Comparison of ENCODE assay signal across 9 mouse cellular contexts in genomic region chr6:125447205-125447604, GRCm38 (mm10). TPM values are rescaled to one million over a fixed set of nuclear protein-coding genes. Genes with fewer than 3 reads are reported as not detected.
DNase-seq lines count a peak whose midpoint lies in the region; ATAC-seq lines count a peak whose summit lies in the region.
"Had no signal": no experiment of that assay in that cellular context is flagged by ENCODE, and none has a peak within 500 bp of the region (broad histone marks: within the 10 kb centered on the region; RNA-seq: fewer than 3 reads in every experiment).

No protein-coding gene starts in this region.

- peaks cover 12% of the 10 kb centered on the region for H3K4me1 ChIP-seq in kidney, embryonic 15.5 days
- H3K4me1 ChIP-seq: midbrain, embryonic 12.5 days had no signal

- 43% methylated on average over 4 of the region's 4 CpGs for WGBS in kidney, embryonic 15.5 days

- no peaks in the 10 kb centered on the region for H3K9me3 ChIP-seq in kidney, embryonic 15.5 days (replicated peaks)
- H3K9me3 ChIP-seq: midbrain, embryonic 12.5 days had no signal

- H3K9ac ChIP-seq in kidney, embryonic 15.5 days, result no peak overlapping the region
- H3K9ac ChIP-seq: midbrain, embryonic 12.5 days had no signal

- no peak for ATAC-seq in kidney, embryonic 15.5 days (replicated peaks; ENCODE audit: low FRiP score)
- ATAC-seq in monocyte, adult 5-6 weeks (replicated peaks; ENCODE audit: insufficient number of reproducible peaks, low FRiP score, low TSS enrichment, poor library complexity, severe bottlenecking), result peak; percentile 54; the same call in 1 of the 2 replicates

- no peak overlapping the region for H3K4me3 ChIP-seq in kidney, embryonic 15.5 days (replicated peaks)
- H3K4me3 ChIP-seq: midbrain, embryonic 12.5 days had no signal

- H3K27me3 ChIP-seq in kidney, embryonic 15.5 days, result no peaks in the 10 kb centered on the region
- H3K27me3 ChIP-seq: midbrain, embryonic 12.5 days had no signal

- H3K4me2 ChIP-seq in kidney, embryonic 15.5 days, result no peak overlapping the region
- H3K4me2 ChIP-seq: midbrain, embryonic 12.5 days had no signal

- H3K36me3 ChIP-seq in kidney, embryonic 15.5 days, result no peaks in the 10 kb centered on the region
- H3K36me3 ChIP-seq: midbrain, embryonic 12.5 days had no signal

- no peak for DNase-seq in kidney, adult 18-20 months
- peak; percentile 86 for DNase-seq in ZHBTc4 (ENCODE audit: low read depth, low spot score)
- peak; percentile 30 for DNase-seq in forelimb bud, embryonic 11.5 days (ENCODE audit: low read depth, low spot score)
- no peak for DNase-seq in frontal cortex, postnatal 10 days (ENCODE audit: low spot score in 2 of 2)
- no peak for DNase-seq in right cerebral cortex, adult 18-20 months

- H3K27ac ChIP-seq in kidney, embryonic 15.5 days, result peak overlapping the region; percentile 45; the same call in 1 of the 2 replicates
- H3K27ac ChIP-seq: kidney, postnatal 0 days; midbrain, embryonic 12.5 days had no signal

RNA-seq across cellular contexts. Expression of gene Cd9, which starts 47.4 kb away (rescaled TPM):
- polyA plus RNA-seq in kidney, embryonic 15.5 days (2015; fragmentation: Nextera tagmentation; extraction: Ambion mirVana), result 137 and 148 TPM in 2 replicates
- 490 to 606 TPM (median 578 TPM) in 3 replicates for total RNA-seq in monocyte, adult 5-6 weeks (2017)

Comparison
In these comparisons a context has a peak if more than half of its experiments do, and no peak if none do; other contexts are left out.
1. DNase-seq: peak in ZHBTc4 (single experiment) and forelimb bud, embryonic 11.5 days (single experiment); none in kidney, adult 18-20 months (single experiment), frontal cortex, postnatal 10 days (0 of 2) and right cerebral cortex, adult 18-20 months (single experiment).